Mouse (Mus musculus) heart, postnatal 0 days (tissue): ENCODE measurements at regions not wholly inside any gene's neighbourhood (a gene's known extent, or its start where the extent isn't known, plus 50 kb on each side); places are given as distances from the start of the nearest gene placed in this dataset.

Experiments used
- CTCF ChIP-seq: IDR thresholded peaks from 2 replicates; pipeline ENCODE4 v1.5.1; 2016; ENCODE audit warnings: antibody characterized with exemption, control low read depth, low read depth
- EP300 ChIP-seq: IDR thresholded peaks from 2 replicates; pipeline ENCODE4 v1.6.1; 2016; ENCODE audit warnings: antibody characterized with exemption, low read depth

GRCm38 (mm10) chr6:140200322-140200721 lies 159.1 kb upstream of the Plcz1 start:
- TF ChIP-seq CTCF (no peak), EP300 (no peak)
